Mouse (Mus musculus) stomach, postnatal 0 days (tissue): Measurements from ENCODE around the gene Serpinb11.

Source experiments
- CTCF ChIP-seq: IDR thresholded peaks from 2 replicates; pipeline ENCODE4 v1.5.1; 2016; ENCODE audit warnings: antibody characterized with exemption, low read depth, mild to moderate bottlenecking, moderate library complexity
- EP300 ChIP-seq: optimal IDR thresholded peaks from 2 replicates; pipeline ENCODE3; 2016; ENCODE audit warnings: antibody characterized with exemption

GRCm38 (mm10) chr1:107350392-107350791, 10.6 kb upstream of the Serpinb11 start:
- TF ChIP-seq CTCF (no peak), EP300 (no peak)
